Mouse (Mus musculus) spleen, adult 2 months (tissue): ENCODE data around the gene Rpap1. TPM values are rescaled to one million over a fixed set of nuclear protein-coding genes. Genes with fewer than 3 reads are reported as not detected.

Experiments used
- DNase-seq, 2 experiments: peaks; one replicate each; pipeline versions ENCODE4 v3.0.0 to v3.0.0-alpha.2; 2012 to 2021; ENCODE audit warnings: low spot score in 2 of 2, low read depth in 1 of 2
- H3K27ac ChIP-seq: fragments of 200-500 bp; 2 replicates; pipeline ENCODE4 v1.5.1; 2012; ENCODE audit warnings: low read length, inconsistent platforms; ENCODE audit not compliant: insufficient read depth
- H3K27me3 ChIP-seq: fragments of 200-500 bp; 2 replicates; pipeline ENCODE4 v1.6.1; 2012; ENCODE audit warnings: mild to moderate bottlenecking, moderate library complexity, low read length, inconsistent platforms; ENCODE audit not compliant: control insufficient read depth, insufficient read depth
- H3K36me3 ChIP-seq: fragments of 200-500 bp; 2 replicates; pipeline ENCODE4 v1.6.1; 2012; ENCODE audit warnings: mild to moderate bottlenecking, low read length, inconsistent platforms; ENCODE audit not compliant: control insufficient read depth, insufficient read depth
- H3K4me1 ChIP-seq: fragments of 200-500 bp; 2 replicates; pipeline ENCODE4 v1.6.1; 2011; ENCODE audit warnings: inconsistent platforms; ENCODE audit not compliant: control insufficient read depth, insufficient read depth, insufficient read length
- H3K4me3 ChIP-seq: fragments of 200-500 bp; 2 replicates; pipeline ENCODE4 v1.5.1; 2011; ENCODE audit warnings: mild to moderate bottlenecking, inconsistent platforms; ENCODE audit not compliant: insufficient read depth, insufficient read length; ENCODE audit errors: extremely low read depth
- CTCF ChIP-seq: fragments of 200-500 bp; IDR thresholded peaks from 2 replicates; pipeline ENCODE4 v1.5.1; 2011; ENCODE audit warnings: mild to moderate bottlenecking, inconsistent platforms; ENCODE audit not compliant: insufficient read depth, insufficient read length, insufficient replicate concordance; ENCODE audit errors: extremely low read depth
- POLR2A ChIP-seq: fragments of 200-500 bp; IDR thresholded peaks from 2 replicates; pipeline ENCODE4 v1.6.1; 2011; ENCODE audit warnings: low read depth, low read length, inconsistent platforms
- WGBS: fragments of 180-500 bp; shearing (Covaris S2); methylation state at CpG from one replicate; pipeline ENCODE4 v1.1.7; 2018; 5-methylcytosine and 5-hydroxymethylcytosine counted together
- polyA plus RNA-seq: library from polyadenylated mRNA; depleted of rRNA; stranded (reverse); fragments of >200 nt; gene quantifications from 2 replicates; pipeline ENCODE4 v1.2.3, GENCODE M21; 2012

Rpap1 gene
- polyA plus RNA-seq, 1 experiment: 25.7 TPM

GRCm38 (mm10) chr2:119804275-119804628 lies 16.9 kb upstream of the Rpap1 start:
- Histone ChIP-seq H3K27me3 (peaks cover 8% of the 10 kb centered on the region), H3K27ac (no peak overlapping the region), H3K36me3 (no peaks in the 10 kb centered on the region), H3K4me1 (peaks cover 7% of the 10 kb centered on the region), H3K4me3 (no peak overlapping the region)
- TF ChIP-seq CTCF: no peak
- no peak for TF ChIP-seq POLR2A
- WGBS: 90% methylated on average over 5 of the region's 5 CpGs
- no peak for DNase-seq

- WGBS: 65% methylated on average over 6 of the region's 6 CpGs
- Histone ChIP-seq H3K4me3 (no peak overlapping the region), H3K27ac (no peak overlapping the region), H3K27me3 (peaks cover 13% of the 10 kb centered on the region), H3K36me3 (no peaks in the 10 kb centered on the region), H3K4me1 (peaks cover 7% of the 10 kb centered on the region)
- TF ChIP-seq CTCF (no peak), POLR2A (no peak)
- no peak for DNase-seq
Measured at GRCm38 (mm10) chr2:119803618-119804274, 16.4 kb upstream of the Rpap1 start.

DNA sequence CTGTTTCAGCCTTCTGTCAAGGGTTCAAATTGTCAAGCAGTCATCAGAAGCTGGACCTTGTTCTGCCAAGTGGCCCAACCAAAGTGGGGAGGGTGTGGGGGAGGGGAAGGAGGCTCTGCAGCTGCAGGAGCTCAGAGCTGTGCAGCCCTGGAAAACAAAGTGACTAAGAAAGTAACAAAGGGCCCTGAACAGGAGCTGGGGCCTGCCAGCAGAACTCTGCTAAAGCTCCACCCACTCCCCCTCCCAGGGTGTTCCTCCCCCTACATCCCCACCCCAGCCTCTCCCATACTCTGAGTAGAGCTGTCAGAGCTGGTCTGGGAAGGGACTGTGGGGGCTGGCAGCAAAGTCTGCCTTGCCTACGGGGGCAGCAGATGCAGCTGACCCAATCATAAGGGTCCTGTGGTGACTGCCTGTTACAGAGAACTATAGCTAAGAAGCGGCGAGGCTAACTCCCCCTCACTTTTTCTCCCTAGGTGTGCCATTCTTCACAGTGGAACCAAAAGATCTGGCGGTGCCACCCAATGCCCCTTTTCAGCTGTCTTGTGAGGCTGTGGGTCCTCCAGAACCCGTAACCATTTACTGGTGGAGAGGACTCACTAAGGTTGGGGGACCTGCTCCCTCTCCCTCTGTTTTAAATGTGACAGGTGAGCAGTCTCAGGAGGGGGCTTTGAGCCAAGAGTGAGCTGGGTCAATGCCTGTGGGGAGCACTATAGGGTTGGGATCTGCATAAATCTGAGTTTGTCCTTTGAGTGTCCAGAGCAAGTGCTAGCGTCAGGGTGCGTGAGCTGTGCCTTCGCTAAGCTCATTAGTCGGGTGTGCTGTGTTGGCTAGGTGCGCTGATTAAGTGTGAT lies 15.7 kb upstream of the Rpap1 start:
- TF ChIP-seq POLR2A (no peak), CTCF (no peak)
- H3K27ac ChIP-seq: no peak overlapping the region
- no peaks in the 10 kb centered on the region for H3K36me3 ChIP-seq
- H3K27me3 ChIP-seq: peaks cover 13% of the 10 kb centered on the region
- 86% methylated on average over 10 of the region's 10 CpGs for WGBS
- no peak overlapping the region for H3K4me3 ChIP-seq
- peaks cover 7% of the 10 kb centered on the region for H3K4me1 ChIP-seq
- no peak for DNase-seq

DNA sequence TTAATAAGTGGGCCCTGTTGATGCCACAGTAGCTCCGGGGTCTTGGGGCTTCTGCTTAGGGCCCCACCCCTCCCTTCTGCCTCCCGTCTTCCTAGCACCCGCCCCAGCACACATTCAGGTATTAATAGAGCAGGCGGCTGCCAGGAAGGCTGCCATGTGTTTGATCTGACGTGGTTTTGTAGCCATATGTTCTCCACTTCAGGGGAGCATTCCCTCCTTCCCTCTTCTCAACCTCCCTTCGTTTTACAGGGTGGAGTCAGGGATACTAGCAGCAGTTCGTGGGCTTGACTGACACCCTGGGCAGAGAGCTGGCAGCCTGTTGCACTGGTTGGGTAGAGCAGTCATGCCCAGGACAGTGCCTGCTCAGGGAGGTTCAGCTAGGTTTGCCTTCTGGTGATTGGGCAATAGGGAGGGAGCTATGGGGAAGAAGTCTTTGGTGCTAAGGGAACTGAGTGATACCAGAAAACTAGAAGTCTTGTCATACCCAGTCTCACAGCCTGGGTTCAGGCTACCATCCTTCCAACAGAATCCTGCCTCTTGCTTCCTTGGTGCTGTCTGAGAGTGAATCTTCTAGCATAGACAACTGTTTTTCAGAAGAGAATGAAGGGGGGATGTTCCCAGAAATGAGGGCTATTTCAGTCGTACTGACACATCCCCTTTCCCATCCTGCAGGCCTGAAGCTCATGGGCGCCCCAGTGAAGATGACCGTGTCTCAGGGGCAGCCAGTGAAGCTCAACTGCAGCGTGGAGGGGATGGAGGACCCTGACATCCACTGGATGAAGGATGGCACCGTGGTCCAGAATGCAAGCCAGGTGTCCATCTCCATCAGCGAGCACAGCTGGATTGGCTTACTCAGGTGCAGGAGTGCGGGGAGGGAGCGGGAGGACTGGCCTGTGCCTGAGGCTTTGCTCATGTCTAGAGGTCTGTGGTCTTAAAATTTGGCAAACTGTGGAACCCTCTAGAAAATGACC lies 13.8 kb upstream of the Rpap1 start:
- 64% methylated on average over 15 of the region's 15 CpGs for WGBS
- Histone ChIP-seq H3K27ac (no peak overlapping the region), H3K4me1 (peaks cover 7% of the 10 kb centered on the region), H3K4me3 (no peak overlapping the region), H3K27me3 (peaks cover 13% of the 10 kb centered on the region), H3K36me3 (no peaks in the 10 kb centered on the region)
- no peak for DNase-seq
- TF ChIP-seq POLR2A (no peak), CTCF (no peak)

GRCm38 (mm10) chr2:119799961-119800550 lies 12.7 kb upstream of the Rpap1 start:
- Histone ChIP-seq H3K36me3 (no peaks in the 10 kb centered on the region), H3K27ac (no peak overlapping the region), H3K4me3 (peak overlapping the region; percentile 59), H3K27me3 (peaks cover 13% of the 10 kb centered on the region), H3K4me1 (peaks cover 7% of the 10 kb centered on the region)
- TF ChIP-seq POLR2A: no peak
- peak in 1 of 2 experiments; percentile 13 for DNase-seq
- WGBS: 2% methylated on average over 26 of the region's 27 CpGs

- Histone ChIP-seq H3K27ac (no peak overlapping the region), H3K27me3 (peaks cover 13% of the 10 kb centered on the region), H3K4me3 (peak overlapping the region; percentile 59), H3K4me1 (peaks cover 7% of the 10 kb centered on the region), H3K36me3 (no peaks in the 10 kb centered on the region)
- DNase-seq: peak in 1 of 2 experiments; percentile 17
- TF ChIP-seq CTCF (no peak), POLR2A (no peak)
- under 1% methylated on average over 44 of the region's 89 CpGs for WGBS
Measured at GRCm38 (mm10) chr2:119799181-119799960, 12.0 kb upstream of the Rpap1 start.
